Mouse (Mus musculus) right cerebral cortex, postnatal 36 days (tissue): ENCODE measurements at regions not wholly inside any gene's neighbourhood (a gene's known extent, or its start where the extent isn't known, plus 50 kb on each side); places are given as distances from the start of the nearest gene placed in this dataset.

Experiments
- DNase-seq, 2 experiments: peaks; one replicate each; pipeline ENCODE4 v3.0.0; 2022; ENCODE audit warnings: low spot score in 2 of 2, mixed read lengths in 1 of 2

GRCm38 (mm10) chr5:128482617-128483440 lies 50.0 kb upstream of the Tmem132d start:
- DNase-seq: no peak
